In the genomic region with DNA sequence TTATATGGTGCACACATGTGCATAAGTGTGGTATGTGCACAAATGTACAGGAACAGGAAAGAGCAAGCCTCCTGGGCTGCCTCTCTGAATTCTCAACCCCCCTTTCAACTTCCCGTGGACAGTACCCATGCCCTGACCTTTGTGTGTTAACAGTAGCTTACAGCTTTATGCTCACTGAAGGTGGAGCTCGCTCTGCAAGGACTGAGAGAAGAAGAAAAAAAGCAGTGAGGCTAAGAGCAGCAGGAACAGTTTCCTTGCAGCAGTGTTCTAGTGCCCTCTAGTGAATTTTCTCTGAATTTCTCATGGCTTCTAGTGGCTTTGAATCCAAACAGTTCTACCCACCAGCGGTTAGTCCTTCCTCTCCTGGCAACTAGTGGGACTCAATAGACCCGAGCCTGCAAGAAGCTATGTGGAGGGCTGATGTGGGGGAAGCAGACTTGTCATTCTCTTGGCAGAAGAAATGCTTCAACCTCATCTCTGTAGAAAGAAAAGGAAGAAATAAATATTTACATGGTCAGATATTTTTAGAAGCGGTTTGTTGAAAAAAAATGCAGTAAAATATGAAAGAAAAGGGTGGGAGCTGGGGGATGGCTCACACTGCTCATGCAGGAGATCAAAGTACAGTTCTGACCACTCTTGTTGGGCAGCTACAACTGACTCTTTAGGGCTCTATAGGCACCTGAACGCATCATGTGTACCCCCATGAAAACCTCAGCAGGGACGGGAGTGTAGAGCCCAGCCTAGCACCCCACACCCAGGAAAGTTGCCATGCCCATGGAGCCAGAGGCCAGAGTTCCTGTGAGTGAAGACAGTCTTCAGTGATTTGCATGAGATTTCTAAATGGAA, we compare ENCODE assay signal across 9 mouse cellular contexts. TPM values are rescaled to one million over a fixed set of nuclear protein-coding genes. Genes with fewer than 3 reads are reported as not detected.
A peak's percentile ranks its signal among the peaks of the same experiment; 100 is the strongest.
DNase-seq lines count a peak whose midpoint lies in the region; ATAC-seq and TF ChIP-seq lines count a peak whose summit lies in the region.
"Had no signal": no experiment of that assay in that cellular context is flagged by ENCODE, and none has a peak within 500 bp of the region (broad histone marks: within the 10 kb centered on the region; RNA-seq: fewer than 3 reads in every experiment).

No protein-coding gene starts in this region.

- H3K27ac ChIP-seq in bone marrow, adult 2 months (ENCODE audit: control insufficient read depth, insufficient read depth, low read depth, low read length, poor library complexity): no peak overlapping the region
- no peak overlapping the region for H3K27ac ChIP-seq in forebrain, embryonic 14.5 days (ENCODE audit: low read depth, low read length)
- no peak overlapping the region for H3K27ac ChIP-seq in kidney, embryonic 15.5 days
- no peak overlapping the region for H3K27ac ChIP-seq in midbrain, embryonic 10.5 days (replicated peaks)

- no peaks in the 10 kb centered on the region for H3K36me3 ChIP-seq in forebrain, embryonic 14.5 days (ENCODE audit: control insufficient read depth, insufficient read depth, low read length)
- no peaks in the 10 kb centered on the region for H3K36me3 ChIP-seq in kidney, embryonic 15.5 days
- no peaks in the 10 kb centered on the region for H3K36me3 ChIP-seq in midbrain, embryonic 10.5 days

- H3K9ac ChIP-seq in forebrain, embryonic 14.5 days (ENCODE audit: low read length): no peak overlapping the region
- no peak overlapping the region for H3K9ac ChIP-seq in kidney, embryonic 15.5 days

- WGBS in bone marrow, adult 2 months: 27% methylated on average over 7 of the region's 7 CpGs
- 40% methylated on average over 7 of the region's 7 CpGs for WGBS in forebrain, embryonic 14.5 days
- 37% methylated on average over 7 of the region's 7 CpGs for WGBS in kidney, embryonic 15.5 days
- WGBS in midbrain, embryonic 10.5 days: 44% methylated on average over 7 of the region's 7 CpGs

- TF ChIP-seq POLR2A in bone marrow, adult 2 months (IDR thresholded peaks at IDR 0.05; ENCODE audit: borderline replicate concordance, control insufficient read depth, low read depth, low read length): no peak

- H3K4me3 ChIP-seq in bone marrow, adult 2 months (replicated peaks; ENCODE audit: control insufficient read depth, low read depth, low read length): no peak overlapping the region
- H3K4me3 ChIP-seq in forebrain, embryonic 14.5 days (ENCODE audit: low read depth, low read length): no peak overlapping the region
- no peak overlapping the region for H3K4me3 ChIP-seq in kidney, embryonic 15.5 days (replicated peaks)
- H3K4me3 ChIP-seq in midbrain, embryonic 10.5 days: no peak overlapping the region

- no peaks in the 10 kb centered on the region for H3K9me3 ChIP-seq in forebrain, embryonic 14.5 days (replicated peaks; ENCODE audit: control insufficient read depth, low read length)
- no peaks in the 10 kb centered on the region for H3K9me3 ChIP-seq in kidney, embryonic 15.5 days (replicated peaks)
- H3K9me3 ChIP-seq in midbrain, embryonic 10.5 days (replicated peaks): no peaks in the 10 kb centered on the region

- peak; percentile 74 for ATAC-seq in forebrain, embryonic 14.5 days
- peak; percentile 34; the same call in 1 of the 2 replicates for ATAC-seq in kidney, embryonic 15.5 days (replicated peaks; ENCODE audit: low FRiP score)

- no peaks in the 10 kb centered on the region for H3K27me3 ChIP-seq in forebrain, embryonic 14.5 days (replicated peaks; ENCODE audit: control insufficient read depth, insufficient read depth, low read length)
- H3K27me3 ChIP-seq in kidney, embryonic 15.5 days: 0 out of 2 replicates have a peak, but pooled peaks cover 3% of the 10 kb centered on the region
- no peaks in the 10 kb centered on the region for H3K27me3 ChIP-seq in midbrain, embryonic 10.5 days (ENCODE audit: low read depth, poor library complexity, severe bottlenecking)

- TF ChIP-seq CTCF in bone marrow, adult 2 months (IDR thresholded peaks at IDR 0.05; ENCODE audit: control insufficient read depth, insufficient read depth, low read length): 0 out of 2 replicates have a peak, but pooled peaks have one; percentile 14

- no peaks in the 10 kb centered on the region for H3K4me1 ChIP-seq in bone marrow, adult 2 months (ENCODE audit: control insufficient read depth, insufficient read depth, low read length)
- no peaks in the 10 kb centered on the region for H3K4me1 ChIP-seq in forebrain, embryonic 14.5 days (ENCODE audit: control insufficient read depth, insufficient read depth, low read length)
- 0 out of 2 replicates have a peak, but pooled peaks cover 5% of the 10 kb centered on the region for H3K4me1 ChIP-seq in kidney, embryonic 15.5 days
- peaks cover 5% of the 10 kb centered on the region; the same call in 1 of the 2 replicates for H3K4me1 ChIP-seq in midbrain, embryonic 10.5 days

- DNase-seq in right cerebral cortex, postnatal 10 days (ENCODE audit: low spot score in 2 of 2): peak; percentile 61 to 78
- no peak for DNase-seq in right cerebral cortex, postnatal 14 days
- DNase-seq in forebrain, embryonic 14.5 days (ENCODE audit: low spot score): peak; percentile 94
- peak; percentile 39 for DNase-seq in midbrain, embryonic 10.5 days (ENCODE audit: low spot score)
- DNase-seq in spleen, postnatal 14 days (ENCODE audit: low spot score in 2 of 2): no peak
- DNase-seq in gastrocnemius, postnatal 25 days: no peak

- no peak overlapping the region for H3K4me2 ChIP-seq in forebrain, embryonic 14.5 days (ENCODE audit: low read length)
- H3K4me2 ChIP-seq in kidney, embryonic 15.5 days: no peak overlapping the region

RNA-seq across cellular contexts. Expression of a gene that starts 11.8 kb away (rescaled TPM):
- 0.41 and 1.4 TPM in 2 replicates for polyA plus RNA-seq in bone marrow, adult 2 months (2011; ENCODE audit: insufficient read depth, insufficient read length, low replicate concordance, missing spikeins)
- polyA plus RNA-seq in forebrain, embryonic 14.5 days (2014; fragmentation: Nextera tagmentation; extraction: Ambion mirVana): 3.1 and 4.1 TPM in 2 replicates
- 17.2 and 18.7 TPM in 2 replicates for polyA plus RNA-seq in kidney, embryonic 15.5 days (2015; fragmentation: Nextera tagmentation; extraction: Ambion mirVana)
- 14.6 and 15.7 TPM in 2 replicates for polyA plus RNA-seq in midbrain, embryonic 10.5 days (2016; fragmentation: Nextera tagmentation; extraction: Ambion mirVana)
- 1 to 10 TPM; 1.4 to 1.7 TPM for total RNA-seq in gastrocnemius, postnatal 25 days (2021)

RNA-seq across cellular contexts. Expression of a gene that starts 38.9 kb away (rescaled TPM):
- polyA plus RNA-seq in bone marrow, adult 2 months (2011; ENCODE audit: insufficient read depth, insufficient read length, low replicate concordance, missing spikeins): not detected in 2 replicates
- not detected in 2 replicates for polyA plus RNA-seq in forebrain, embryonic 14.5 days (2014; fragmentation: Nextera tagmentation; extraction: Ambion mirVana)
- polyA plus RNA-seq in kidney, embryonic 15.5 days (2015; fragmentation: Nextera tagmentation; extraction: Ambion mirVana): 0.22 TPM in 1 of 2 replicates, not detected in the other
- polyA plus RNA-seq in midbrain, embryonic 10.5 days (2016; fragmentation: Nextera tagmentation; extraction: Ambion mirVana): not detected in 2 replicates
- total RNA-seq in gastrocnemius, postnatal 25 days (2021): not detected
- polyA plus RNA-seq: heart, embryonic 14.5 days had no signal

Comparison
In these comparisons a context has a peak if more than half of its experiments do, and no peak if none do; other contexts are left out.
1. DNase-seq: peak in right cerebral cortex, postnatal 10 days (2 of 2), forebrain, embryonic 14.5 days (single experiment) and midbrain, embryonic 10.5 days (single experiment); none in right cerebral cortex, postnatal 14 days (single experiment), spleen, postnatal 14 days (0 of 2) and gastrocnemius, postnatal 25 days (single experiment).